13 mouse cellular contexts compared by ENCODE assay signal in the genomic region with DNA sequence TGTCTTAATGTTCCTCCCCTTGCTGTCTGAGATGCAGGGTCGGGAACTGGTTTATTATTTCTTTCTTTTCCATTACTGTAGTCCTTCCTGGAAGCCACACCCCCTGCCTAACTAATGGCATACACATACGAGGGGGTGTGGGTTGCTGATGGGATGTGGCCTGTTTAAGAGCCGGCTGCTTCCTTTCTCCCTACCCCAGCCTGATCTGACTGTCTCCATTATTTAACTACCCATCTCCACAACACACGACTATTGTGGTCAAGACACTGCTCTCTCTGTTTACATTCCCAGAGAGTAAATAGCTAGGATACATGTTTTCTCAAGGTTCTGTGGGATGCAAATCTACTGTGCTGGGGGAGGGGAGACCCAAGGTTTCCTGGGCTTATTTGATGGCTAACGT. TPM values are rescaled to one million over a fixed set of nuclear protein-coding genes. Genes with fewer than 3 reads are reported as not detected.
DNase-seq lines count a peak whose midpoint lies in the region; ATAC-seq and TF ChIP-seq lines count a peak whose summit lies in the region.
"Had no signal": no experiment of that assay in that cellular context is flagged by ENCODE, and none has a peak within 500 bp of the region (broad histone marks: within the 10 kb centered on the region; RNA-seq: fewer than 3 reads in every experiment).

No protein-coding gene starts in this region.

- DNase-seq in kidney, adult 18-20 months, result no peak
- peak; percentile 55 for DNase-seq in MEL (ENCODE audit: low read depth, low spot score)
- no peak for DNase-seq in urinary bladder, postnatal 14 days (ENCODE audit: low spot score)
- DNase-seq in spleen, postnatal 10 days (ENCODE audit: low spot score in 2 of 2), result no peak
- DNase-seq: adrenal gland, adult 2 months; cerebellum, adult 9-10 months; spleen, adult 18-20 months had no signal

- TF ChIP-seq POLR2A in MEL (IDR thresholded peaks at IDR 0.05; ENCODE audit: control insufficient read depth in 1 of 2, insufficient read depth in 1 of 2, low read depth in 1 of 2, low read length in 2 of 2, poor library complexity in 1 of 2), result no peak

- H3K27ac ChIP-seq in kidney, embryonic 16.5 days (ENCODE audit: low read length), result no peak overlapping the region
- H3K27ac ChIP-seq in MEL (ENCODE audit: control insufficient read depth, low read depth, low read length), result no peak overlapping the region
- peak overlapping the region; percentile 5 for H3K27ac ChIP-seq in brown adipose tissue, adult 24 weeks (replicated peaks; ENCODE audit: low read depth, low read length)
- H3K27ac ChIP-seq in limb, embryonic 12.5 days, result peak overlapping the region; percentile 68
- H3K27ac ChIP-seq: neural tube, embryonic 12.5 days had no signal

- H3K4me2 ChIP-seq in kidney, embryonic 16.5 days (replicated peaks; ENCODE audit: low read depth, low read length), result no peak overlapping the region
- peak overlapping the region; percentile 17 for H3K4me2 ChIP-seq in limb, embryonic 12.5 days
- H3K4me2 ChIP-seq: neural tube, embryonic 12.5 days had no signal

- TF ChIP-seq EP300 in MEL (IDR thresholded peaks at IDR 0.05; ENCODE audit: low read depth in 1 of 2, low read length in 2 of 2), result no peak

- H3K36me3 ChIP-seq in kidney, embryonic 16.5 days (ENCODE audit: insufficient read depth, low read length), result no peaks in the 10 kb centered on the region
- peaks cover 0 to 2% of the 10 kb centered on the region in 2 experiments; a peak in 1 of 4 replicates for H3K36me3 ChIP-seq in MEL (ENCODE audit: control insufficient read depth in 1 of 2, insufficient read depth in 2 of 2, low read length in 2 of 2)
- H3K36me3 ChIP-seq in limb, embryonic 12.5 days, result peaks cover 3% of the 10 kb centered on the region; the same call in 1 of the 2 replicates
- H3K36me3 ChIP-seq: neural tube, embryonic 12.5 days had no signal

- H3K9me3 ChIP-seq in kidney, embryonic 16.5 days (ENCODE audit: low read length), result no peaks in the 10 kb centered on the region
- no peaks in the 10 kb centered on the region for H3K9me3 ChIP-seq in MEL (replicated peaks; ENCODE audit: insufficient read depth, low read length)
- no peaks in the 10 kb centered on the region for H3K9me3 ChIP-seq in limb, embryonic 12.5 days
- H3K9me3 ChIP-seq: neural tube, embryonic 12.5 days had no signal

- WGBS in kidney, embryonic 16.5 days, result 15% methylated on average over 5 of the region's 5 CpGs
- WGBS in limb, embryonic 12.5 days, result 6% methylated on average over 5 of the region's 5 CpGs

- no peak overlapping the region for H3K4me3 ChIP-seq in kidney, embryonic 16.5 days (ENCODE audit: low read length)
- peak overlapping the region in 1 of 2 experiments; percentile 45; a peak in 3 of 4 replicates for H3K4me3 ChIP-seq in MEL (ENCODE audit: control insufficient read depth in 1 of 2, insufficient read depth in 1 of 2, low read depth in 2 of 2, low read length in 2 of 2)
- no peak overlapping the region for H3K4me3 ChIP-seq in brown adipose tissue, adult 24 weeks (ENCODE audit: insufficient read depth, low read depth, low read length)
- no peak overlapping the region for H3K4me3 ChIP-seq in limb, embryonic 12.5 days (replicated peaks)
- H3K4me3 ChIP-seq: neural tube, embryonic 12.5 days had no signal

- 0 out of 2 replicates have a peak, but pooled peaks have one; percentile 12 for ATAC-seq in kidney, embryonic 16.5 days (ENCODE audit: low FRiP score, low TSS enrichment)
- no peak for ATAC-seq in limb, embryonic 12.5 days (ENCODE audit: insufficient number of reproducible peaks, insufficient read depth, low FRiP score, low TSS enrichment, low read depth)
- ATAC-seq: forebrain, embryonic 14.5 days had no signal

- H3K27me3 ChIP-seq in kidney, embryonic 16.5 days (ENCODE audit: insufficient read depth, low read length), result no peaks in the 10 kb centered on the region
- H3K27me3 ChIP-seq in MEL (ENCODE audit: control insufficient read depth in 1 of 2, insufficient read depth in 2 of 2, low read length in 2 of 2), result no peaks in the 10 kb centered on the region
- no peaks in the 10 kb centered on the region for H3K27me3 ChIP-seq in limb, embryonic 12.5 days
- H3K27me3 ChIP-seq: neural tube, embryonic 12.5 days had no signal

- no peak for TF ChIP-seq CTCF in MEL (IDR thresholded peaks at IDR 0.05 in 2 of 3, conservative IDR thresholded peaks at IDR 0.05 in 1 of 3; ENCODE audit: control insufficient read depth in 1 of 3, insufficient read depth in 1 of 3, low read depth in 2 of 3, low read length in 3 of 3, poor library complexity in 1 of 3, severe bottlenecking in 1 of 3)

- H3K79me2 ChIP-seq in MEL (ENCODE audit: control insufficient read depth, insufficient read depth, low read length, poor library complexity), result no peaks in the 10 kb centered on the region; the same call in 1 of the 2 replicates

- no peak overlapping the region for H3K9ac ChIP-seq in kidney, embryonic 16.5 days (replicated peaks; ENCODE audit: low read length)
- no peak overlapping the region for H3K9ac ChIP-seq in MEL (ENCODE audit: control insufficient read depth, low read depth, low read length, poor library complexity, severe bottlenecking)
- no peak overlapping the region for H3K9ac ChIP-seq in limb, embryonic 12.5 days (replicated peaks)
- H3K9ac ChIP-seq: neural tube, embryonic 12.5 days had no signal

- TF ChIP-seq RAD21 in MEL (IDR thresholded peaks at IDR 0.05; ENCODE audit: low read depth, low read length), result no peak

- peaks cover 30% of the 10 kb centered on the region for H3K4me1 ChIP-seq in kidney, embryonic 16.5 days (ENCODE audit: insufficient read depth, low read length)
- H3K4me1 ChIP-seq in MEL (ENCODE audit: control insufficient read depth in 1 of 2, insufficient read depth in 2 of 2, low read length in 2 of 2), result peaks cover 2 to 6% of the 10 kb centered on the region in 2 experiments; a peak in 1 of 4 replicates
- peaks cover 45% of the 10 kb centered on the region for H3K4me1 ChIP-seq in brown adipose tissue, adult 24 weeks (ENCODE audit: control insufficient read depth, insufficient read depth, insufficient read length, low read length)
- peaks cover 44% of the 10 kb centered on the region for H3K4me1 ChIP-seq in limb, embryonic 12.5 days (replicated peaks)

TF ChIP-seq in MEL, 35 proteins besides CTCF, POLR2A, EP300 and RAD21:
- TF ChIP-seq POLR2AphosphoS2 (IDR thresholded peaks at IDR 0.05; ENCODE audit: low read length) (no peak), MAZ (IDR thresholded peaks at IDR 0.05; ENCODE audit: low read depth, low read length) (no peak), ETS1 (IDR thresholded peaks at IDR 0.05; ENCODE audit: low read depth, low read length) (no peak), JUND (IDR thresholded peaks at IDR 0.05; ENCODE audit: low read depth, low read length) (no peak), UBTF (IDR thresholded peaks at IDR 0.05; ENCODE audit: borderline replicate concordance, insufficient read depth, low read depth, low read length) (no peak), KAT2A (conservative IDR thresholded peaks at IDR 0.05; ENCODE audit: low read depth, low read length) (no peak)

RNA-seq across cellular contexts. Expression of gene Wipf1, which starts 7.8 kb away (rescaled TPM):
- polyA plus RNA-seq in kidney, embryonic 16.5 days (2015; fragmentation: Nextera tagmentation; extraction: Ambion mirVana), result 8.6 and 10.4 TPM in 2 replicates
- total RNA-seq in MEL (2012; rRNA removed), result 5.2 and 7.8 TPM in 2 replicates
- polyA plus RNA-seq in MEL (2012; ENCODE audit: insufficient read depth in 1 of 2, insufficient read length in 2 of 2, low read depth in 1 of 2, low replicate concordance in 2 of 2, missing spikeins in 1 of 2), result 10 to 100 TPM; 27.1 to 83.9 TPM
- polyA plus RNA-seq in brown adipose tissue, adult 24 weeks (2012; ENCODE audit: insufficient read depth, insufficient read length, missing spikeins), result 7.1 and 8.0 TPM in 2 replicates
- polyA plus RNA-seq in limb, embryonic 12.5 days (2016; fragmentation: Nextera tagmentation; extraction: Ambion mirVana), result 16.1 and 17.7 TPM in 2 replicates

RNA-seq across cellular contexts. Expression of gene Chrna1, which starts 58.4 kb away (rescaled TPM):
- 0.36 and 0.72 TPM in 2 replicates for polyA plus RNA-seq in kidney, embryonic 16.5 days (2015; fragmentation: Nextera tagmentation; extraction: Ambion mirVana)
- total RNA-seq in MEL (2012; rRNA removed), result 0.12 and 0.29 TPM in 2 replicates
- polyA plus RNA-seq in MEL (2012; ENCODE audit: insufficient read depth in 1 of 2, insufficient read length in 2 of 2, low read depth in 1 of 2, low replicate concordance in 2 of 2, missing spikeins in 1 of 2), result not detected
- not detected in 2 replicates for polyA plus RNA-seq in brown adipose tissue, adult 24 weeks (2012; ENCODE audit: insufficient read depth, insufficient read length, missing spikeins)
- polyA plus RNA-seq in limb, embryonic 12.5 days (2016; fragmentation: Nextera tagmentation; extraction: Ambion mirVana), result 7.9 and 8.6 TPM in 2 replicates
- total RNA-seq: adrenal gland, adult 2 months; granulocyte monocyte progenitor cell, adult 5-6 weeks had no signal

Comparison
In these comparisons a context has a peak if more than half of its experiments do, and no peak if none do; other contexts are left out.
1. H3K27ac ChIP-seq: peak in brown adipose tissue, adult 24 weeks (single experiment) and limb, embryonic 12.5 days (single experiment); none in kidney, embryonic 16.5 days (single experiment) and MEL (single experiment).